Mouse (Mus musculus): ENCODE data around the gene Pold1. TPM values are rescaled to one million over a fixed set of nuclear protein-coding genes. Genes with fewer than 3 reads are reported as not detected.

Gene Pold1
- polyA plus RNA-seq, 1 experiment from 2014 or later: 94.3 TPM

GRCm38 (mm10) chr7:44538756-44539624, 9.7 kb downstream of the Pold1 start:
- H3K4me3 ChIP-seq: no peak overlapping the region
- no peaks in the 10 kb centered on the region for H3K4me1 ChIP-seq
- 90% methylated on average over 41 of the region's 41 CpGs for WGBS (ENCODE audit: insufficient replicate concordance)
- ATAC-seq: no peak
- no peaks in the 10 kb centered on the region for H3K27me3 ChIP-seq (replicated peaks)
- no peaks in the 10 kb centered on the region for H3K9me3 ChIP-seq (replicated peaks)
- H3K9ac ChIP-seq: no peak overlapping the region
- no peak overlapping the region for H3K4me2 ChIP-seq
- H3K27ac ChIP-seq: no peak overlapping the region
- H3K36me3 ChIP-seq: peaks cover 98% of the 10 kb centered on the region

GRCm38 (mm10) chr7:44537496-44537895, 11.2 kb downstream of the Pold1 start:
- Histone ChIP-seq H3K4me3 (no peak overlapping the region), H3K9ac (no peak overlapping the region), H3K36me3 (peaks cover 100% of the 10 kb centered on the region), H3K27me3 (replicated peaks) (no peaks in the 10 kb centered on the region), H3K4me1 (peaks cover 9% of the 10 kb centered on the region), H3K4me2 (no peak overlapping the region), H3K27ac (no peak overlapping the region), H3K9me3 (replicated peaks) (no peaks in the 10 kb centered on the region)
- no peak for ATAC-seq
- 86% methylated on average over 13 of the region's 13 CpGs for WGBS (ENCODE audit: insufficient replicate concordance)

GRCm38 (mm10) chr7:44537009-44537408, 11.6 kb downstream of the Pold1 start:
- peaks cover 100% of the 10 kb centered on the region for H3K36me3 ChIP-seq
- H3K27ac ChIP-seq: no peak overlapping the region
- H3K9ac ChIP-seq: no peak overlapping the region
- no peaks in the 10 kb centered on the region for H3K27me3 ChIP-seq (replicated peaks)
- no peaks in the 10 kb centered on the region for H3K9me3 ChIP-seq (replicated peaks)
- H3K4me2 ChIP-seq: no peak overlapping the region
- 79% methylated on average over 7 of the region's 7 CpGs for whole genome bisulfite sequencing (ENCODE audit: insufficient replicate concordance)
- H3K4me1 ChIP-seq: peaks cover 13% of the 10 kb centered on the region
- no peak overlapping the region for H3K4me3 ChIP-seq
- no peak for ATAC-seq

- Histone ChIP-seq H3K4me1 (peaks cover 15% of the 10 kb centered on the region), H3K27ac (no peak overlapping the region), H3K4me3 (no peak overlapping the region), H3K4me2 (no peak overlapping the region), H3K27me3 (replicated peaks) (no peaks in the 10 kb centered on the region), H3K9me3 (replicated peaks) (no peaks in the 10 kb centered on the region), H3K36me3 (peaks cover 97% of the 10 kb centered on the region), H3K9ac (no peak overlapping the region)
- WGBS (ENCODE audit: insufficient replicate concordance): 83% methylated on average over 6 of the region's 6 CpGs
- ATAC-seq: no peak
Observed at GRCm38 (mm10) chr7:44536590-44536968, 12.1 kb downstream of the Pold1 start.

GRCm38 (mm10) chr7:44535657-44536589, 12.7 kb downstream of the Pold1 start:
- no peaks in the 10 kb centered on the region; the same call in 1 of the 2 replicates for H3K27me3 ChIP-seq (replicated peaks)
- H3K4me2 ChIP-seq: no peak overlapping the region
- peaks cover 90% of the 10 kb centered on the region for H3K36me3 ChIP-seq
- peaks cover 15% of the 10 kb centered on the region for H3K4me1 ChIP-seq
- 91% methylated on average over 27 of the region's 27 CpGs for WGBS (ENCODE audit: insufficient replicate concordance)
- no peak overlapping the region for H3K4me3 ChIP-seq
- ATAC-seq: no peak
- no peaks in the 10 kb centered on the region for H3K9me3 ChIP-seq (replicated peaks)
- H3K9ac ChIP-seq: no peak overlapping the region
- no peak overlapping the region for H3K27ac ChIP-seq

GRCm38 (mm10) chr7:44534656-44535441, 13.8 kb downstream of the Pold1 start:
- Histone ChIP-seq H3K9ac (no peak overlapping the region), H3K27me3 (replicated peaks) (no peaks in the 10 kb centered on the region; the same call in 1 of the 2 replicates), H3K9me3 (replicated peaks) (no peaks in the 10 kb centered on the region), H3K4me3 (no peak overlapping the region), H3K4me1 (peaks cover 15% of the 10 kb centered on the region), H3K4me2 (no peak overlapping the region), H3K36me3 (peaks cover 80% of the 10 kb centered on the region), H3K27ac (no peak overlapping the region)
- no peak for ATAC-seq
- WGBS (ENCODE audit: insufficient replicate concordance): 88% methylated on average over 18 of the region's 19 CpGs

- WGBS (ENCODE audit: insufficient replicate concordance): 81% methylated on average over 13 of the region's 13 CpGs
- Histone ChIP-seq H3K9ac (no peak overlapping the region), H3K27me3 (replicated peaks) (peaks cover 5% of the 10 kb centered on the region; the same call in 1 of the 2 replicates), H3K36me3 (peaks cover 74% of the 10 kb centered on the region), H3K4me3 (no peak overlapping the region), H3K4me2 (no peak overlapping the region), H3K27ac (no peak overlapping the region), H3K4me1 (peaks cover 15% of the 10 kb centered on the region), H3K9me3 (replicated peaks) (no peaks in the 10 kb centered on the region)
- ATAC-seq: no peak; the same call in 1 of the 2 replicates
Observed at GRCm38 (mm10) chr7:44534242-44534641, 14.4 kb downstream of the Pold1 start.

- ATAC-seq: no peak
Observed at GRCm38 (mm10) chr7:44533746-44534045, 15.0 kb downstream of the Pold1 start.

GRCm38 (mm10) chr7:44532918-44533745, 15.5 kb downstream of the Pold1 start:
- Histone ChIP-seq H3K27ac (no peak overlapping the region), H3K27me3 (replicated peaks) (peaks cover 16% of the 10 kb centered on the region; the same call in 1 of the 2 replicates), H3K4me1 (peaks cover 18% of the 10 kb centered on the region), H3K9me3 (replicated peaks) (no peaks in the 10 kb centered on the region), H3K36me3 (peaks cover 63% of the 10 kb centered on the region), H3K4me3 (no peak overlapping the region), H3K4me2 (no peak overlapping the region), H3K9ac (no peak overlapping the region)
- ATAC-seq: no peak
- 75% methylated on average over 29 of the region's 29 CpGs for WGBS (ENCODE audit: insufficient replicate concordance)

More at GRCm38 (mm10) chr7:44533746-44534045, 15.0 kb downstream of the Pold1 start:
- Histone ChIP-seq H3K36me3 (peaks cover 68% of the 10 kb centered on the region), H3K27me3 (replicated peaks) (peaks cover 11% of the 10 kb centered on the region; the same call in 1 of the 2 replicates), H3K4me3 (no peak overlapping the region), H3K27ac (no peak overlapping the region), H3K4me2 (no peak overlapping the region), H3K9ac (no peak overlapping the region), H3K9me3 (replicated peaks) (no peaks in the 10 kb centered on the region), H3K4me1 (peaks cover 15% of the 10 kb centered on the region)
- 88% methylated on average over 12 of the region's 12 CpGs for WGBS (ENCODE audit: insufficient replicate concordance)

GRCm38 (mm10) chr7:44531946-44532732, 16.5 kb downstream of the Pold1 start, which contains the start of gene Spib:
Gene Spib (minus strand): TSS chr7:44532071.
- Histone ChIP-seq H3K27ac (no peak within 1 kb of the TSS; the same call in 1 of the 2 replicates), H3K4me1 (peaks cover 26% of the 10 kb centered on the region), H3K4me3 (no peak within 1 kb of the TSS), H3K4me2 (no peak within 1 kb of the TSS), H3K9me3 (replicated peaks) (no peaks in the 10 kb centered on the region), H3K27me3 (replicated peaks) (peaks cover 19% of the 10 kb centered on the region), H3K9ac (no peak within 1 kb of the TSS), H3K36me3 (peaks cover 53% of the 10 kb centered on the region)
- ATAC-seq: no peak
- WGBS (ENCODE audit: insufficient replicate concordance): 72% methylated on average over 4 of the region's 4 CpGs

All from liver, embryonic 12.5 days (tissue).